ENCODE assay signal across 8 mouse cellular contexts in the genomic region with DNA sequence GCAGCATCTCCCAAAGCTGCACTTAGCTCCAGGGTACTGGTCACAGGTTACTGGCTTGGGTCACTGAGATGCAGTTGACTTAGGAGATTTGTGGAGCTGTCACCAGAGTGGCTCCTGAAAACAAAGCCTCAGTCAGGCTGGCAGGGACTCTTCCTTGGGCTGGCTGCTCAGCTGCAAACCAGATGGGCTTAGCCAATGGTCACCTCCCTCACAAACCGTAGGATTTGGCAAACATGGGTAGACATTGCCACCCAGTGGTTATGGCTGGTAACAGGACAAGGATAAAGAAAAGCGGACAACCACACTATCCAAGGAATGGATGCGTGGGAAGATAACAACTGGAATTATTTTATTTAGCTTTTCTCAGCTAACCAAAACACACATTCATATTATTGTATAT. TPM values are rescaled to one million over a fixed set of nuclear protein-coding genes. Genes with fewer than 3 reads are reported as not detected.
DNase-seq lines count a peak whose midpoint lies in the region; TF ChIP-seq lines count a peak whose summit lies in the region.

No protein-coding gene starts in this region.

- H3K27ac ChIP-seq in midbrain, embryonic 10.5 days (replicated peaks), result peak overlapping the region; percentile 76
- no peak overlapping the region for H3K27ac ChIP-seq in small intestine, adult 2 months (ENCODE audit: insufficient read depth, low read depth, low read length)

- H3K4me1 ChIP-seq in midbrain, embryonic 10.5 days, result peaks cover 6% of the 10 kb centered on the region
- H3K4me1 ChIP-seq in small intestine, adult 2 months (ENCODE audit: control insufficient read depth, insufficient read depth, insufficient read length, low read length), result no peaks in the 10 kb centered on the region

- no peaks in the 10 kb centered on the region for H3K36me3 ChIP-seq in midbrain, embryonic 10.5 days
- no peaks in the 10 kb centered on the region for H3K36me3 ChIP-seq in small intestine, adult 2 months (ENCODE audit: control insufficient read depth, insufficient read depth, low read length)

- 12% methylated on average over 3 of the region's 3 CpGs for whole genome bisulfite sequencing in midbrain, embryonic 10.5 days
- 11% methylated on average over 3 of the region's 3 CpGs for WGBS in small intestine, adult 2 months

- intact Hi-C loops in left cerebral cortex, postnatal 36 days (cut with DNase I), result loop anchor here (2.0 to 10.0 kb wide), 4 partner anchors 524 to 1746 kb away; a partner anchor contains a TSS

- peaks cover 18% of the 10 kb centered on the region for H3K27me3 ChIP-seq in midbrain, embryonic 10.5 days (ENCODE audit: low read depth, poor library complexity, severe bottlenecking)
- no peaks in the 10 kb centered on the region for H3K27me3 ChIP-seq in small intestine, adult 2 months (ENCODE audit: control insufficient read depth, insufficient read depth, low read length)

- DNase-seq in urinary bladder, postnatal 14 days (ENCODE audit: low spot score), result peak; percentile 69
- DNase-seq in urinary bladder, postnatal 10 days (ENCODE audit: low spot score), result no peak
- peak; percentile 87 for DNase-seq in embryo, embryonic 9.5 days (ENCODE audit: extremely low spot score)
- peak; percentile 37 to 64 for DNase-seq in gastrocnemius, postnatal 4 days (ENCODE audit: low spot score in 2 of 2)
- DNase-seq in kidney, adult 11 months, result peak; percentile 31
- DNase-seq in left cerebral cortex, postnatal 36 days (ENCODE audit: low spot score in 2 of 2), result peak; percentile 63 to 78
- DNase-seq in midbrain, embryonic 10.5 days (ENCODE audit: low spot score), result peak; percentile 84

- H3K4me3 ChIP-seq in midbrain, embryonic 10.5 days, result no peak overlapping the region
- no peak overlapping the region for H3K4me3 ChIP-seq in small intestine, adult 2 months (ENCODE audit: low read depth, low read length)

- no peaks in the 10 kb centered on the region for H3K9me3 ChIP-seq in midbrain, embryonic 10.5 days (replicated peaks)

- TF ChIP-seq CTCF in small intestine, adult 2 months (IDR thresholded peaks at IDR 0.05; ENCODE audit: extremely low read depth, insufficient read length, insufficient replicate concordance, low read depth, low read length), result peak; percentile 46; the same call in 1 of the 2 replicates

- no peak for TF ChIP-seq POLR2A in small intestine, adult 2 months (IDR thresholded peaks at IDR 0.05; ENCODE audit: low read depth, low read length)

RNA-seq across cellular contexts. Expression of a gene that starts 10.3 kb away (rescaled TPM):
- total RNA-seq in gastrocnemius, postnatal 4 days (2021), result 10 to 100 TPM; 18.2 to 20.1 TPM
- 10 to 100 TPM; 24.9 to 29.5 TPM for total RNA-seq in left cerebral cortex, postnatal 36 days (2021)
- polyA plus RNA-seq in midbrain, embryonic 10.5 days (2016; fragmentation: Nextera tagmentation; extraction: Ambion mirVana), result 35.6 and 38.7 TPM in 2 replicates
- 7.4 and 9.4 TPM in 2 replicates for polyA plus RNA-seq in small intestine, adult 2 months (2012; rRNA removed)
